Mouse (Mus musculus): ENCODE results near the gene Fam89b. TPM values are rescaled to one million over a fixed set of nuclear protein-coding genes. Genes with fewer than 3 reads are reported as not detected.

The Fam89b gene
- polyA plus RNA-seq, 1 experiment: 312 TPM

DNA sequence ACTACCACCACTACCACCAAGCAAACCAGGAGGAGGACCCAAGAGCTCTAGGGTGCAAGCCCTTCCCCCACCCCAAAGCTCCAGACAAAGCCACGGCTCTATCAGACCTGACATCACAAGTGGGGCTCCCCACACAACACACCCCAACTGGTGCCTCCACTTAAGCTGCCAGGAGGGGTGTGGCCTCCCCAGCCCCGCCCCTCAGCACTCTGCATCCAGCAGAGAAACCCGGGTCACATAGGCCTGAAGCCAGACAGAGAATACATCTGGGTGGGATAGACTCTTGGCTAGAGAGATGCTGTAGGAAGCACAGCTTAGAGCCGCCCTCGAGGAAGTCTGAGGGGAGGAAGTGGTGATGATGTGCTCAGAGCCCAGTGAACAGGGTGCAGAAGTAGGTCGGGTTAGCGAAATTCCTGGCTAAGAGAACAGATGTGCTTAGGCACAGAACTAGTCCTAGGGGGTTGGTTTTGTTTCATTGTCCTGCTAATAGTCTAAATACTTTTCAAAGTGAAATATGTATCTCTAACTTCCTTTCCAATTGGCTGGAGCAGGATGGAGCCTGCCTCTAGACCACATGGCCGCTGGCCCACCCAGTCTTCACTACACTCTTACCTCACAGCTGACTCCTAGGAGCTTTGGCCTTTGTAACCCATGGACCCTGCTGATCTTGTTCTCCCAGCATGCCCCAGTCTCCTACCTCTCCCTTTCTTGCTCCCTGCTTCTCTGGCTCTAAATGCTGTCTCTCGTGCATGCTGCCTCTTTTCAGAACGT is 24.5 kb downstream of the Fam89b start:
- Histone ChIP-seq H3K27ac (ENCODE audit: control insufficient read depth, insufficient read depth, low read length) (peak overlapping the region; percentile 52), H3K27me3 (ENCODE audit: control insufficient read depth, insufficient read depth, low read length) (no peaks in the 10 kb centered on the region), H3K36me3 (ENCODE audit: control insufficient read depth, insufficient read depth, low read length) (peaks cover 29% of the 10 kb centered on the region), H3K4me1 (replicated peaks; ENCODE audit: control insufficient read depth, insufficient read depth, low read length) (peaks cover 22% of the 10 kb centered on the region), H3K4me3 (ENCODE audit: control insufficient read depth, insufficient read depth, low read length) (no peak overlapping the region)
- WGBS: 32% methylated on average over 10 of the region's 10 CpGs
- TF ChIP-seq POLR2A (IDR thresholded peaks at IDR 0.05; ENCODE audit: control insufficient read depth, extremely low read depth, insufficient read depth, low read length, poor library complexity): no peak
- TF ChIP-seq CTCF (IDR thresholded peaks at IDR 0.05; ENCODE audit: borderline replicate concordance, control insufficient read depth, extremely low read depth, insufficient read depth, low read length, poor library complexity): 0 out of 2 replicates have a peak, but pooled peaks have one; percentile 24
- DNase-seq: peak; percentile 45

DNA sequence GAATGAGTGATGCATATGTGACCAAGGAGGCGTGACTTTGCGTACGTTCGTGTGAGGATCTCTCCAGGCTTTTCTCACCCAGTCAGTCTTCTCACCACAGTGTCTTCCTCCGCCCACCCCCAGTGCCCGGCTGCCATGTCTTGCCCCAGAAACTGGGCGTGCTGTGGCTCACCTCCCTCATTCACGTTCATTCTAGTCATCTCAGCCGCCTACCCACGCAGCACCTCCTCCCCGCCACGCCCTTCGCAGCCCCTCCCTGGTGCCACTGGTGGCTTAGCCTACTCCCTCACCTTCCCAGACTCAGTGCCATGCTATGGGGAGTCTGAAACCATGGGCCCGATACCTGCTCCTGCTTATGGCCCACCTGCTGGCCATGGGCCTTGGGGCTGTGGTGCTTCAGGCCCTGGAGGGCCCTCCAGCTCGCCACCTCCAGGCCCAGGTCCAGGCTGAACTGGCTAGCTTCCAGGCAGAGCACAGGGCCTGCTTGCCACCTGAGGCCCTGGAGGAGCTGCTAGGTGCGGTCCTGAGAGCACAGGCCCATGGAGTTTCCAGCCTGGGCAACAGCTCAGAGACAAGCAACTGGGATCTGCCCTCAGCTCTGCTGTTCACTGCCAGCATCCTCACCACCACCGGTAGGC is 25.2 kb downstream of the Fam89b start, which contains the start of gene Kcnk7:
Kcnk7 (plus strand) TSS at position 205 of the 638 bp plus-strand sequence.
- 76% methylated on average over 17 of the region's 17 CpGs for WGBS
- TF ChIP-seq POLR2A (IDR thresholded peaks at IDR 0.05; ENCODE audit: control insufficient read depth, extremely low read depth, insufficient read depth, low read length, poor library complexity) (no peak), CTCF (IDR thresholded peaks at IDR 0.05; ENCODE audit: borderline replicate concordance, control insufficient read depth, extremely low read depth, insufficient read depth, low read length, poor library complexity) (no peak)

DNA sequence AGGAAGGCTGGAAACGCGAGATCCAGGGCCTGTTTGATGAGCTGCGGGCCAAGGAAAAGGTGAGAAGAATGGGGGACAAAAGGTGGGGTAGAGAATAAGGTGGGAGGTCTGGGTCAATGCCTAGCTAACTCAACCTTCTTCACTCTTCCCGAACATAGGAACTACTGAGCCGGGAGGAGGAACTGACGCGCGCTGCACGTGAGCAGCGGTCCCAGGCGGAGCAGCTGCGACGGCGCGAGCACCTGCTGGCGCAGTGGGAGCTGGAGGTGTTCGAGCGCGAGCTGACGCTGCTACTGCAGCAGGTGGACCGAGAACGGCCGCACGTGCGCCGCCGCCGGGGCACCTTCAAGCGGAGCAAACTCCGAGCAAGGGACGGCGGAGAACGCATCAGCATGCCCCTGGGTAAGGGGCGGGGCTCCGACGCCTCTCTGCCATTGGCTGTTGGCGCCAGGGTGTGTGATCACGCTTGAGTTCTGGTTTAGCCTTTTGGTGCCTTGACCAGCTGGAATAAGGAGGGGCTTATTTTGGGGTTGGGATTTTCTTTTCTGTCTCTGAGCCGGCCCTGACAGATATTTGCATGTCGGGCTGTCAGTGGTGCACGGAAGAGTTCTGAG is 33.5 kb downstream of the Fam89b start:
- Histone ChIP-seq H3K27ac (ENCODE audit: control insufficient read depth, insufficient read depth, low read length) (no peak overlapping the region), H3K4me3 (ENCODE audit: control insufficient read depth, insufficient read depth, low read length) (no peak overlapping the region), H3K27me3 (ENCODE audit: control insufficient read depth, insufficient read depth, low read length) (no peaks in the 10 kb centered on the region), H3K36me3 (ENCODE audit: control insufficient read depth, insufficient read depth, low read length) (peaks cover 61% of the 10 kb centered on the region), H3K4me1 (replicated peaks; ENCODE audit: control insufficient read depth, insufficient read depth, low read length) (peaks cover 22% of the 10 kb centered on the region)
- DNase-seq: no peak
- no peak for TF ChIP-seq CTCF (IDR thresholded peaks at IDR 0.05; ENCODE audit: borderline replicate concordance, control insufficient read depth, extremely low read depth, insufficient read depth, low read length, poor library complexity)
- no peak for TF ChIP-seq POLR2A (IDR thresholded peaks at IDR 0.05; ENCODE audit: control insufficient read depth, extremely low read depth, insufficient read depth, low read length, poor library complexity)
- WGBS: 94% methylated on average over 41 of the region's 41 CpGs

More for the DNA sequence above, 25.2 kb downstream of the Fam89b start, which contains the start of gene Kcnk7:
- H3K36me3 ChIP-seq (ENCODE audit: control insufficient read depth, insufficient read depth, low read length): peaks cover 36% of the 10 kb centered on the region
- peaks cover 22% of the 10 kb centered on the region for H3K4me1 ChIP-seq (replicated peaks; ENCODE audit: control insufficient read depth, insufficient read depth, low read length)
- H3K27ac ChIP-seq (ENCODE audit: control insufficient read depth, insufficient read depth, low read length): peak within 1 kb of the TSS; percentile 52
- H3K4me3 ChIP-seq (ENCODE audit: control insufficient read depth, insufficient read depth, low read length): no peak within 1 kb of the TSS
- H3K27me3 ChIP-seq (ENCODE audit: control insufficient read depth, insufficient read depth, low read length): no peaks in the 10 kb centered on the region
- DNase-seq: peak; percentile 25

DNA sequence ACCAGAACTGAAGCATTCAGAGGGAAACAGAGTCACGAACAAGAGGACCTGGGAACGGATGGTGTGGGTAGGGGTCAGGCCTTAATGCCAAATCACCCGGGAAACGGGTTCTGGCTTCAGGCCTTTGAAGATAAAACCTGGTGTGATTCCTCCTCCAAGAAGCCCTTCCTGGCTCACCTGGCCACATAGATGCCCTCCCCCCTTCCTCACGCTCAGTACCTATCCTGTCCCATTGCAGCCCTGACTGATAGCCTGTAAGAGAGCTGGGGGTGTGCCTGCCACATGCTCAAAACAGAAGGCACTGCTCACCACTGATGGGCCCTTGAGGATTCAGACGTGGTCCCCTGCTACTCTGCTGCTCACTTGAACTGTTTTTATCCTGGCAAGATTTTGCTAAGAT is 35.7 kb downstream of the Fam89b start:
- no peak overlapping the region for H3K4me3 ChIP-seq (ENCODE audit: control insufficient read depth, insufficient read depth, low read length)
- H3K27me3 ChIP-seq (ENCODE audit: control insufficient read depth, insufficient read depth, low read length): no peaks in the 10 kb centered on the region
- 96% methylated on average over 6 of the region's 6 CpGs for WGBS
- H3K27ac ChIP-seq (ENCODE audit: control insufficient read depth, insufficient read depth, low read length): no peak overlapping the region
- DNase-seq: no peak
- H3K36me3 ChIP-seq (ENCODE audit: control insufficient read depth, insufficient read depth, low read length): peaks cover 40% of the 10 kb centered on the region
- peaks cover 32% of the 10 kb centered on the region for H3K4me1 ChIP-seq (replicated peaks; ENCODE audit: control insufficient read depth, insufficient read depth, low read length)
- TF ChIP-seq POLR2A (IDR thresholded peaks at IDR 0.05; ENCODE audit: control insufficient read depth, extremely low read depth, insufficient read depth, low read length, poor library complexity) (no peak), CTCF (IDR thresholded peaks at IDR 0.05; ENCODE audit: borderline replicate concordance, control insufficient read depth, extremely low read depth, insufficient read depth, low read length, poor library complexity) (no peak)

DNA sequence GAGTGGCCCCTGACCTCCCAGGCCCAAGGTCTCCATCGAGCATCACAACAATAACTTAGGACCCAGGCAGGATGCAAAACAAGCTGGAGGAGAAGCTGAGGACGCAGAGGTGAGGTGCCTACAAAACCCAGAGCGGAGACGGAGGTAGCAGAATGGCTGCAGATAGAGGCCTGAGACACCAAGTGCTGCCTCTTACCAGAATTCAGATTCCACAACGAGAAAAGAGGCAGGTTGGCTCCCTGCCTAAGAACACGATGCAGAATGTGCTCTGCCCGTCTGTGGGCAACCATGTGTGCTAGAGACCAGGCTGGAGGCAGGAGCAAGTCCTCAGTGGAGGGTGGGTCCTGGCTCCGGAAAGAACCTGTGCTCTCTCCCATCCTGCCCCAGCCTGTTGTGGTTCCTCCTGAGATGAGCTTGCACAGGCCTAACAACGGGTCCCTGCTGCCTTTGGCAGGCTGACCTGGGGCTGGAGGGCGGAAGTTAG is 36.5 kb downstream of the Fam89b start:
- WGBS: 62% methylated on average over 10 of the region's 10 CpGs
- Histone ChIP-seq H3K4me1 (replicated peaks; ENCODE audit: control insufficient read depth, insufficient read depth, low read length) (peaks cover 33% of the 10 kb centered on the region), H3K36me3 (ENCODE audit: control insufficient read depth, insufficient read depth, low read length) (peaks cover 32% of the 10 kb centered on the region), H3K27ac (ENCODE audit: control insufficient read depth, insufficient read depth, low read length) (no peak overlapping the region), H3K27me3 (ENCODE audit: control insufficient read depth, insufficient read depth, low read length) (no peaks in the 10 kb centered on the region), H3K4me3 (ENCODE audit: control insufficient read depth, insufficient read depth, low read length) (0 out of 2 replicates have a peak overlapping the region, but pooled peaks have one; percentile 4)
- TF ChIP-seq CTCF (IDR thresholded peaks at IDR 0.05; ENCODE audit: borderline replicate concordance, control insufficient read depth, extremely low read depth, insufficient read depth, low read length, poor library complexity) (no peak), POLR2A (IDR thresholded peaks at IDR 0.05; ENCODE audit: control insufficient read depth, extremely low read depth, insufficient read depth, low read length, poor library complexity) (no peak)
- no peak for DNase-seq

Measured in thymus, adult 2 months (tissue).